Mouse (Mus musculus) embryonic facial prominence, embryonic 11.5 days (tissue): ENCODE measurements around the gene Pdcd6ip. TPM values are rescaled to one million over a fixed set of nuclear protein-coding genes. Genes with fewer than 3 reads are reported as not detected.

Experiments
- ATAC-seq: fragments of 200-750 bp; cut with Nextera tagmentation; replicated peaks from 2 replicates; pipeline ENCODE4 v1.8.0; 2017; ENCODE audit warnings: low read depth; ENCODE audit not compliant: insufficient number of reproducible peaks, low FRiP score, low TSS enrichment
- DNase-seq: peaks from one replicate; pipeline ENCODE4 v3.0.0-alpha.2; 2015; ENCODE audit warnings: low spot score
- H3K27ac ChIP-seq: fragments of 300-500 bp; sonication (generic); replicated peaks from 2 replicates; pipeline ENCODE4 v1.5.1; 2014; ENCODE audit warnings: mild to moderate bottlenecking, low read depth, low read length, control low read depth
- H3K27me3 ChIP-seq: fragments of 300-500 bp; sonication (generic); 2 replicates; pipeline ENCODE4 v1.6.1; 2014; ENCODE audit warnings: mild to moderate bottlenecking, low read length, moderate library complexity, mixed read lengths; ENCODE audit not compliant: control insufficient read depth, insufficient read depth
- H3K36me3 ChIP-seq: fragments of 300-500 bp; sonication (generic); replicated peaks from 2 replicates; pipeline ENCODE4 v1.6.1; 2014; ENCODE audit warnings: low read depth, mild to moderate bottlenecking, low read length, moderate library complexity, mixed read lengths; ENCODE audit not compliant: control insufficient read depth, insufficient read depth
- H3K4me1 ChIP-seq: fragments of 300-500 bp; sonication (generic); 2 replicates; pipeline ENCODE4 v1.6.1; 2014; ENCODE audit warnings: low read length, mixed read lengths; ENCODE audit not compliant: control insufficient read depth, insufficient read depth
- H3K4me2 ChIP-seq: fragments of 300-500 bp; sonication (generic); 2 replicates; pipeline ENCODE4 v1.6.1; 2014; ENCODE audit warnings: low read depth, mild to moderate bottlenecking, control low read depth, low read length, moderate library complexity
- H3K4me3 ChIP-seq: fragments of 300-500 bp; sonication (generic); 2 replicates; pipeline ENCODE4 v1.5.1; 2014; ENCODE audit warnings: low read depth, low read length, control low read depth
- H3K9ac ChIP-seq: fragments of 300-500 bp; sonication (generic); replicated peaks from 2 replicates; pipeline ENCODE4 v1.6.1; 2014; ENCODE audit warnings: mild to moderate bottlenecking, control low read depth, low read length
- H3K9me3 ChIP-seq: fragments of 300-500 bp; sonication (generic); replicated peaks from 2 replicates; pipeline ENCODE4 v1.6.1; 2016; ENCODE audit warnings: mild to moderate bottlenecking, low read length, inconsistent platforms, mixed read lengths; ENCODE audit not compliant: control insufficient read depth
- WGBS: fragments of 180-500 bp; shearing (Covaris S2); extraction: QIAGEN DNeasy Blood & Tissue Kit; methylation state at CpG from one replicate; pipeline ENCODE4 v1.1.7; 2014; 5-methylcytosine and 5-hydroxymethylcytosine counted together
- polyA plus RNA-seq: library from polyadenylated mRNA; unstranded; fragments of >200 nt; fragmentation: Nextera tagmentation; extraction: Ambion mirVana; gene quantifications from 2 replicates; pipeline ENCODE4 v1.2.1, GENCODE M21; 2014

Pdcd6ip gene
- polyA plus RNA-seq, 1 experiment from 2014 or later: 46.1 TPM

DNA sequence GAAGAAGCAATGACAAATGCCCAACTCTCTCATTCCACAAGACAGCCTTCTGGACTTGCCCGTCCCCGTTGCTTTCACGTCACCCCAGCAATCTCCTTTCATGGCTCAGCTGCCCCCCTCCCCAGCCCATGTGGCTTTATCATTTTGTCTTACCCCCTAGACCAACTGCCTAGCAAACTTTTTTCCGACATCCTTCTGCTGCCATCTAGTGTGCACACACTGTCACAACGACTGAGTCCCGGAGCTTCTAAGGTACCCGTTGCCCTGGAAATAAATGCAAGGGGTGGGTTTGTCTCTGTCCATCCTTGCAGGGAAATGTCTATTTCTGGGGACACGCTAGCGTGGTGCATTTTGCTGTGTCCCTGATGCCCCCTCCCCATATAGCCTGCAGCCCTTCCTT is 78.4 kb downstream of the Pdcd6ip start:
- no peak overlapping the region for H3K4me3 ChIP-seq
- no peak overlapping the region for H3K4me2 ChIP-seq
- H3K9me3 ChIP-seq: peaks cover 2% of the 10 kb centered on the region; the same call in 1 of the 2 replicates
- H3K27ac ChIP-seq: no peak overlapping the region
- H3K27me3 ChIP-seq: no peaks in the 10 kb centered on the region
- peak; percentile 20; the same call in 1 of the 2 replicates for ATAC-seq
- no peaks in the 10 kb centered on the region for H3K4me1 ChIP-seq
- no peak overlapping the region for H3K9ac ChIP-seq
- no peaks in the 10 kb centered on the region for H3K36me3 ChIP-seq
- WGBS: 13% methylated on average over 9 of the region's 9 CpGs
- DNase-seq: peak; percentile 73

DNA sequence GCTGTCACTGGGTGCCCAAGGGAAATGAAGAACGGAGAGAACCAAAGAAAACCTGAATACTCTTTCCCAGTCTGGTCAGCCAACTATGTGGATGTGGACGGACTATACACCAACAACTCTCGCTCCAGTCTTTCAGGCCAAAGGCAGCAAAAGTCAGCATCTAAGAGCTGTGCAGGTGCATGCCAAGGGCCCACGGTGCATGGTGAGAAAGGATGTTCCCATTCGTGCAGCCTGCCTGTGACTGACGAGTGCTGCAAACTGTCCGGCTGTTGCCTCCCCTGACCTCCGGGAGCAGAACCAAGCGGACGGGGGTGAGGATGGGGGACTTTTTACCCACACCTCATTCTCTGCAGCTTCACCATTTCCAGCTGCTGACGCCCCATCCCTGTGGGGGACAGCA is 78.9 kb downstream of the Pdcd6ip start:
- Histone ChIP-seq H3K4me2 (no peak overlapping the region), H3K27ac (no peak overlapping the region), H3K9me3 (peaks cover 2% of the 10 kb centered on the region; the same call in 1 of the 2 replicates), H3K36me3 (no peaks in the 10 kb centered on the region), H3K4me1 (no peaks in the 10 kb centered on the region), H3K4me3 (no peak overlapping the region), H3K9ac (no peak overlapping the region), H3K27me3 (no peaks in the 10 kb centered on the region)
- WGBS: 80% methylated on average over 11 of the region's 11 CpGs
- DNase-seq: no peak
- no peak for ATAC-seq

DNA sequence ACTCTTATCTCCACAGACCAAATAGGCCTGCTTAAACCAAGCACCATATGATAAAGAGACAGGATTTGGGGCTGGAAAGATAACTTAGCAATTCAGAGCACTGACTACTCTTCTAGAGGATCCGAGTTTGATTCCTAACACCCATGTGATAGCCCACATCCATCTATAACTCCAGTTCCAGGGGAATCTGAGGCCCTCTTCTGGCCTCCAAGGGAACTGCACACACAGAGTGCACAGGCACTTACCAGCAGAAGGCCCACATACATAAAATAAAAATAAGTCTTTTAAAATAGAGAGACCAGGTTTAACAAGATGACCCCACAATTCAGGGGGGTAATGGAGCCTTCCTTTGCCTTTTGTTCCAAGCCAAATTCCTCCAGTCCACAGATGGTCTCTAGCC is 79.3 kb downstream of the Pdcd6ip start:
- no peaks in the 10 kb centered on the region for H3K36me3 ChIP-seq
- H3K4me2 ChIP-seq: no peak overlapping the region
- H3K4me3 ChIP-seq: no peak overlapping the region
- H3K9me3 ChIP-seq: peaks cover 2% of the 10 kb centered on the region; the same call in 1 of the 2 replicates
- 82% methylated on average over 1 of the region's 1 CpGs for WGBS
- ATAC-seq (no peak), DNase-seq (no peak)
- H3K27ac ChIP-seq: no peak overlapping the region
- no peaks in the 10 kb centered on the region for H3K4me1 ChIP-seq
- H3K9ac ChIP-seq: no peak overlapping the region
- no peaks in the 10 kb centered on the region for H3K27me3 ChIP-seq

DNA sequence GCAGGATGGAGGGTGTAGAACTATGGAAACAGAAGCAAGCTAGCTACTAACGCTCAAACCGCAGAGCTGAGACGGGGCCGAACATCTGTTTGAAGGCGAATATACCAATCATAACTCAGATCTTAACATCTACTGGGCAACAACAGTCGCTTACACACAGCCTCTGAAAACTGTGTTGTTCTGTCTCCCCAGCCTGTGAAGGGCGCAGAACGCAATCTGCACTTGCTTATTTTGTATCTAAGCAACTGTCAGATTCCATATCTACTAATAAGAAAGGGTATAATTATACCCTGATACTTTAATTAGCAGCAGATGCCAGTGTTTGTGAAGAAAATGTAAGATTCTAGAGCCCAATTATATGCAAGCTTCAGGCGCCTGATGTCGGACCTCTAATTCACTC is 81.3 kb downstream of the Pdcd6ip start:
- H3K4me1 ChIP-seq: no peaks in the 10 kb centered on the region
- peak; percentile 16 for DNase-seq
- H3K9ac ChIP-seq: no peak overlapping the region
- H3K27me3 ChIP-seq: no peaks in the 10 kb centered on the region
- H3K4me2 ChIP-seq: no peak overlapping the region
- peaks cover 2% of the 10 kb centered on the region; the same call in 1 of the 2 replicates for H3K9me3 ChIP-seq
- 77% methylated on average over 10 of the region's 10 CpGs for WGBS
- no peak for ATAC-seq
- H3K27ac ChIP-seq: no peak overlapping the region
- no peaks in the 10 kb centered on the region for H3K36me3 ChIP-seq
- H3K4me3 ChIP-seq: no peak overlapping the region

DNA sequence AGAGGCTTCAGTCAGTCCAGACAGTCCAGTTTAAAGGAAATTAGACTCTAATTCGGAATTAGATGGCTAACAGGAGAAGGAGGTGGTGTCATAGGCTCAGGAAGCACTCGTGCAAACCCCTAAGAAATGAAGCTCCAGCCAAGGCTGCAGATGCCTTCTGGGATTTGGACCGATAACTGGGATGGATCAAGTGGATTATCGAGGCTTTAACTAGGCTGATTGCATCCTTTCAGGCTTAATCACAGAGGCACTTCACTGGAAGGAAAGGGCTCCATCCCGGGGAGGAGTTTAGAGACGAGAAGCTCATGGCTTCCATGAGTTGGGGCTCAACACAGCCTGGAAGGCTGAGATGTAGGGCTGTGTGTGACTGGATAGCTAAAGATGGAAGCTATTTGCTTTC is 84.0 kb downstream of the Pdcd6ip start:
- no peaks in the 10 kb centered on the region for H3K36me3 ChIP-seq
- 74% methylated on average over 6 of the region's 6 CpGs for WGBS
- no peaks in the 10 kb centered on the region for H3K27me3 ChIP-seq
- ATAC-seq (no peak), DNase-seq (no peak)
- H3K4me2 ChIP-seq: no peak overlapping the region
- no peak overlapping the region for H3K27ac ChIP-seq
- H3K9me3 ChIP-seq: peaks cover 2% of the 10 kb centered on the region; the same call in 1 of the 2 replicates
- H3K4me3 ChIP-seq: no peak overlapping the region
- no peak overlapping the region for H3K9ac ChIP-seq
- H3K4me1 ChIP-seq: no peaks in the 10 kb centered on the region

DNA sequence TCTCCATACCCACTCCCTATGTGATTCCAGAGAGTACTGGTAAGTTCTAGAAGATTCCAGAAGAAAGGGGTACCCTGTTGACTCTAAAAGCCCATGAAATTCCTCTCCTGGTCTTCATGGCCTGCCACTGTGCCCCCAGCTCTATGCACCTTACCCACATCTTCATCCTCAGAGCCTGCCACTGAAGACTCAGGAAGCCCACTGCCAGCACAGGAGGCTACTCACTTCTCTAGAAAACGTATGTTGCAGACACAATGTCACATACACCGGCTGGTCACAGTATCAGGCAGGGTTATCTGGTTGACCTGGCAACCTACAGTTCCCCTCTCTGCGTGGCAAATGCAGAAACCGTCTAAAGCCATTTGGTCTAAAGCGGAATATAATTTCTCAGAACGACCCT is 91.0 kb downstream of the Pdcd6ip start:
- H3K4me1 ChIP-seq: no peaks in the 10 kb centered on the region
- H3K9ac ChIP-seq: no peak overlapping the region
- WGBS: 86% methylated on average over 6 of the region's 6 CpGs
- no peak for ATAC-seq
- no peak overlapping the region for H3K4me2 ChIP-seq
- no peaks in the 10 kb centered on the region for H3K27me3 ChIP-seq
- DNase-seq: no peak
- no peak overlapping the region for H3K4me3 ChIP-seq
- H3K27ac ChIP-seq: no peak overlapping the region
- no peaks in the 10 kb centered on the region for H3K9me3 ChIP-seq
- no peaks in the 10 kb centered on the region for H3K36me3 ChIP-seq

DNA sequence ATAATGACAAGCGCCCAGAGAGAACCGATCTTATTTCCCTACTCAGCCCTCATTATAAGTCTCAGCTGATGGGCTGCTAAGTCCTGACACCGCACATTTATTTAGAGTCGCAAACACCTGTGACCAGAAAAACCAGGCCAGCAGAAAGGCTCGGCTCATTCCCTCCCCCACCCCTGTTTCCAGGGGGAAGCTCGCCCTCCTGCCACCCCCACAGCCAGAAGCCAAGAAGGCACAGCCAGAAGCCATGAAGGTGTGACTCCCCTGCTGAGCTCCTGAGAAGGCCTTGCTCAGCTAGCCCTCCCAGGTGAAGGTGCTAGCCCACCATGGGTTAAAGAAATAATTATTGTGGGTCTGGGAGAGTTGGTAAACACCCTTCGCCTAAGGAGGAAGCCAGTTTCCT is 97.3 kb downstream of the Pdcd6ip start:
- no peak overlapping the region for H3K4me3 ChIP-seq
- no peak for DNase-seq
- no peaks in the 10 kb centered on the region for H3K36me3 ChIP-seq
- ATAC-seq: no peak
- WGBS: 65% methylated on average over 7 of the region's 7 CpGs
- no peaks in the 10 kb centered on the region for H3K4me1 ChIP-seq
- no peaks in the 10 kb centered on the region for H3K27me3 ChIP-seq
- H3K27ac ChIP-seq: no peak overlapping the region
- no peak overlapping the region for H3K4me2 ChIP-seq
- no peaks in the 10 kb centered on the region for H3K9me3 ChIP-seq
- no peak overlapping the region for H3K9ac ChIP-seq

DNA sequence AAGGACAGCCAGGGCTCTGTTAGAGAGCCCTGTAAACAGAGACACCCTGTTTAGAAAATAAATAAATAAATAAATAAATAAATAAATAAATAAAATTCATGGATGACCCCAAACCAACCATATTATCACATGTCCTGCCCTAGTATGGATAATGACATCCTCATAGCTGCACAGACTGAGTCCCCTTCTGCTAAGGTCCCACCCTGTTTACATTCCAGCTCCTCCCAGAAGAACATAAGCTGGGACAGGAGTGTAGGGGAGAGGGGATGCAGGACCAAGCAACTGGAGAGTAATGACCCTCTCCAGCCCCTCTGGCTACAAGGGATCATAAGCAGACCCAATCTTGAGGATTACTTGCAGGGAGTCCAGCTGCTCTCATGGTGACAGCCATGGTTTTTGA is 105.9 kb downstream of the Pdcd6ip start:
- no peaks in the 10 kb centered on the region for H3K4me1 ChIP-seq
- ATAC-seq: 0 out of 2 replicates have a peak, but pooled peaks have one; percentile 52
- no peak overlapping the region for H3K9ac ChIP-seq
- H3K36me3 ChIP-seq: no peaks in the 10 kb centered on the region
- no peak overlapping the region for H3K27ac ChIP-seq
- no peak overlapping the region for H3K4me2 ChIP-seq
- DNase-seq: no peak
- H3K4me3 ChIP-seq: no peak overlapping the region
- no peaks in the 10 kb centered on the region for H3K9me3 ChIP-seq
- no peaks in the 10 kb centered on the region for H3K27me3 ChIP-seq
